Mouse (Mus musculus): Measurements from ENCODE around the gene Trpm8.

DNA sequence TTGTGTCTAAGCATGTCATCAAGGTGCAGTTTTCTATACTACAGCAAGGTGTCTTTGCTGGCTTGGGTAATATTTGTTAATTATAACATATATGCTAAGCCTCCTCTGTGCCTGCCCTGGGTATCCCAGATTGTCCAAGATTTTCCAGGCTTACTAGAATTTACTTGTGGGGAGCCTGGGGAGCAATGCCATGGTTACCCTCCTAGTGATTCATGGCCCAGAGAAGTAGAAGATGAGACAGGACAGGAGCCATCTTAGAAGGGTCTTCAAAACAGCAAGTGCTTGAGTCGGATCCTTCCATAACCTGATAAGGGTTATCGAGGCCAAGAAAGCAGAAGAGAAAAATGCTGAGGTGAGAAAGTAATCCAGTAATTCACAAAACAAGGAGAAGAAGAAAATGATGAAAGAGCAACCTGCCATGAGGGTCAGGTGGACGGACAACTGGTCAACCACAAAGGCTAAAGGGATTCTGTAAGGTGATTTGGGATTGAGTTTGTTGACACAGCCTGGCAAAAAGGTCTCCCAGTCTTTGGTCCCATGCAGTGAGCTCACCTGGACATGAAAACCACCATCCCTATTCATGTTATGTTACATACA, 14.0 kb downstream of the Trpm8 start:
- TF ChIP-seq CTCF (IDR thresholded peaks at IDR 0.05; ENCODE audit: extremely low read depth, insufficient read depth, low read length) (no peak), POLR2A (IDR thresholded peaks at IDR 0.05; ENCODE audit: extremely low read depth, insufficient read depth, low read length) (no peak)
